Mouse (Mus musculus): ENCODE data around the gene Sh3bgrl2. TPM values are rescaled to one million over a fixed set of nuclear protein-coding genes. Genes with fewer than 3 reads are reported as not detected.

Gene Sh3bgrl2
- polyA plus RNA-seq, 1 experiment = not detected

GRCm38 (mm10) chr9:83646691-83647090, 98.6 kb downstream of the Sh3bgrl2 start:
- no peak overlapping the region for H3K27ac ChIP-seq (ENCODE audit: insufficient read depth, low read depth, low read length)
- H3K4me3 ChIP-seq (ENCODE audit: insufficient read depth, low read depth, low read length) = no peak overlapping the region
- no peaks in the 10 kb centered on the region for H3K4me1 ChIP-seq (ENCODE audit: control insufficient read depth, insufficient read depth, low read length)
- 85% methylated on average over 5 of the region's 5 CpGs for WGBS
- TF ChIP-seq POLR2A (IDR thresholded peaks at IDR 0.05; ENCODE audit: insufficient read depth, low read depth, low read length) (no peak), CTCF (IDR thresholded peaks at IDR 0.05; ENCODE audit: insufficient read depth, low read depth, low read length) (no peak)

DNA sequence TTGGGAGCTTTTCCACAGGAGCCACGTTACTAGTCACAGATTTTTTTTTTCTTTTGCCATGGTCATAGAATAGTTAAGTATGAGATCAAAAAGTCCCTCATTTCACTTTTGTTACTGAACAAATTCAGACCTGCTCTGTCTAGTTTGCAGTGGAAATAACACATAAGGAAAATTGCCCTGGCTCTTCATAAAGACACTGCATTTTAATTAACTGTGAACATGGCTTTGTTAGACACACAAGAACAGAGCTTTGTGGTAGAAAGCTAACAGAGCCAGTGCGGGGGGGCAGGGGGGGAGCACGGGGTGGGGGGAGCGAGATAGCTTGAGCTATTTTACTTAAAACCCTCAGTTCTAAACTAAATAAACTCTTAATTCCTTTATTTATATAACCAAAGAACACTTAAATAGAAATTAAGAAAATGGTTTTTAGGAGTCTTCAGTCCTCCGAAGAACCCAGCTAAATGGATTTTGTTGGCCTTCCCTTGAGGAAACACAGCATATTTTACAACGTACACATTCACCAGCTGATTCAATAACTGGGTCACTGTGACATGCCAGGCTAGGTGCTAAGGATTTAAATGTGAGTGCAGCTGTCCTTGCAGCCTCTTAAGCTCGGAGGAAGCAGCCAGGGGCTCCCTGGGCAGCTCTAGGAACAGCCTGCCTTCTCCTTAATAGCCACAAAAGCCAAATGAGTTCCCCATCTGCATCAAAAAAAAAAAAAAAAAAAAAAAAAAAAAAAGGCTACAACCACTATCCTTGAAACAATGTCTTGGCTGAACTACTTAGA, 100.0 kb downstream of the Sh3bgrl2 start:
- no peak overlapping the region for H3K4me3 ChIP-seq (ENCODE audit: insufficient read depth, low read depth, low read length)
- WGBS = 28% methylated on average over 7 of the region's 7 CpGs

DNA sequence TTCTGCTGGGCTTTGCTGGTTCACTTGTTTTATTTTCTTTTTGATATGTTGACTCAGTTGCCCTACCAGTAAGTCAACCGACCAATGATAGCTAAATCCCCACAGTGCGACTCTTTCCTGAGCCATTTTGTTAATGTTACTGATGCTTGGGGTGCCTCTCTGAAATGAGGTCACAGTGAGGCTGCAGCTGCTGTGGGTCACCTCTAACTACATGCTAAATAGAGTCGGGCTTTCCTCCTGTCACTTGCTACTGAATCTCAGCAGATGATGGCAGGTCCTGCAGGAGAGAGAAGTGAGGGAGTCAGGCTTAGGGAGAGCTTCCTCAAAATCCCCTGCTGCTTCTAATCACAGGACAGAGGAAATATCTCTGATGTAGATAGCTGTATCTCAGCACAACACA, 100.6 kb downstream of the Sh3bgrl2 start:
- no peak overlapping the region for H3K27ac ChIP-seq (ENCODE audit: insufficient read depth, low read depth, low read length)
- TF ChIP-seq POLR2A (IDR thresholded peaks at IDR 0.05; ENCODE audit: insufficient read depth, low read depth, low read length) = no peak
- no peak for TF ChIP-seq CTCF (IDR thresholded peaks at IDR 0.05; ENCODE audit: insufficient read depth, low read depth, low read length)
- WGBS = 39% methylated on average over 3 of the region's 3 CpGs

More for the DNA sequence above, 100.0 kb downstream of the Sh3bgrl2 start:
- TF ChIP-seq POLR2A (IDR thresholded peaks at IDR 0.05; ENCODE audit: insufficient read depth, low read depth, low read length) (no peak), CTCF (IDR thresholded peaks at IDR 0.05; ENCODE audit: insufficient read depth, low read depth, low read length) (no peak)
- no peaks in the 10 kb centered on the region for H3K4me1 ChIP-seq (ENCODE audit: control insufficient read depth, insufficient read depth, low read length)
- H3K27ac ChIP-seq (ENCODE audit: insufficient read depth, low read depth, low read length) = no peak overlapping the region; the same call in 1 of the 2 replicates

DNA sequence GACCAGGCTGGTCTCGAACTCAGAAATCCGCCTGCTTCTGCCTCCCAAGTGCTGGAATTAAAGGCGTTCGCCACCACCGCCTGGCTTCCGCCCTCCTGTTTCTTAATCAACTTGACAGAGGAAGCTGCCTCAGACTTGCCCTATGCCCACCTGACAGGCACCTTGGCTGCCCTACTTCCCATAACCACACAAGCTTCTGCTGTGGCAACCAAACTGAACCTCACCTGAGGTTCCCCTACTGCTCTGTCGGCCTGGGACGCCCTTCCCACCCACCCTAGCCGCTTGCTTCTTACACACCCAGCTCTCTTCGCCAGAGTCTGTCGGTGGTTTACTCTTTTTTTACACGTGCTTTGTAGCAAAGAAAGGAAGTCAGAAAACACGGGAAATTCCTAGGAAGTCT, 103.9 kb downstream of the Sh3bgrl2 start:
- 85% methylated on average over 13 of the region's 13 CpGs for WGBS
- TF ChIP-seq CTCF (IDR thresholded peaks at IDR 0.05; ENCODE audit: insufficient read depth, low read depth, low read length) (no peak), POLR2A (IDR thresholded peaks at IDR 0.05; ENCODE audit: insufficient read depth, low read depth, low read length) (no peak)
- no peak overlapping the region for H3K4me3 ChIP-seq (ENCODE audit: insufficient read depth, low read depth, low read length)
- H3K27ac ChIP-seq (ENCODE audit: insufficient read depth, low read depth, low read length) = no peak overlapping the region
- H3K4me1 ChIP-seq (ENCODE audit: control insufficient read depth, insufficient read depth, low read length) = no peaks in the 10 kb centered on the region

More for the DNA sequence above, 100.6 kb downstream of the Sh3bgrl2 start:
- no peak overlapping the region for H3K4me3 ChIP-seq (ENCODE audit: insufficient read depth, low read depth, low read length)
- no peaks in the 10 kb centered on the region for H3K4me1 ChIP-seq (ENCODE audit: control insufficient read depth, insufficient read depth, low read length)

DNA sequence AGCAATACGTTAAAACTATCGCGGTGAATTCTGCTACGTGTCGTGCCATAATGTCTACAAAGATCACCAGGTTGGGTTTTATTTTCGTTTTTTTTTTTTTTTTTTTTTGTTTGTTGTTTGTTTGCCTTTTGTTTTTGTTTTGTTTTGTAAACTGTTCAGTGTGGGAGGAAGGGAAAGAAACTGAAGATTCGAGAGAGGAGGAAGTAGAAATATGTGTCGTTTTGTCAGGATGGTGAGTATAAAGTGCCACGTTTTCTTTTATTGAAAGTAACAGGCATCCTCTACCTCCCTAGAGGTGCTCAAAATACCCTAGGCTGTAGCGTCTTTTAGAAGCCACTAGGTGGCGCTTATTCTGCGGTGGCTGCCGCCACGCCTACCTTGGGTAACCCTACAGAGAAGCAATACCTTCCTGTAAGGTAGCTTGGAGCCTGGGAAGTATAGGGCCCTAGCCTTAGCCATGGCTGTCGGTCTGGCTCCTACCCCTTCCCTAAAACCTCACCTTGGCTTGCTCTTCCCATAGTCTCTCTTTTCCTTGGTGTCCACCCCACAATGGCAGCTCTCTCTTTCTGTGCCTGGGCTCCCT, 104.6 kb downstream of the Sh3bgrl2 start:
- no peak overlapping the region for H3K27ac ChIP-seq (ENCODE audit: insufficient read depth, low read depth, low read length)
- WGBS = 35% methylated on average over 15 of the region's 15 CpGs
- H3K4me1 ChIP-seq (ENCODE audit: control insufficient read depth, insufficient read depth, low read length) = no peaks in the 10 kb centered on the region
- H3K4me3 ChIP-seq (ENCODE audit: insufficient read depth, low read depth, low read length) = no peak overlapping the region
- TF ChIP-seq POLR2A (IDR thresholded peaks at IDR 0.05; ENCODE audit: insufficient read depth, low read depth, low read length) = no peak
- no peak for TF ChIP-seq CTCF (IDR thresholded peaks at IDR 0.05; ENCODE audit: insufficient read depth, low read depth, low read length)

- WGBS = 55% methylated on average over 5 of the region's 5 CpGs
- TF ChIP-seq POLR2A (IDR thresholded peaks at IDR 0.05; ENCODE audit: insufficient read depth, low read depth, low read length) (no peak), CTCF (IDR thresholded peaks at IDR 0.05; ENCODE audit: insufficient read depth, low read depth, low read length) (no peak)
Measured at GRCm38 (mm10) chr9:83654601-83655000, 106.5 kb downstream of the Sh3bgrl2 start.

GRCm38 (mm10) chr9:83656960-83657651, 109.0 kb downstream of the Sh3bgrl2 start:
- TF ChIP-seq POLR2A (IDR thresholded peaks at IDR 0.05; ENCODE audit: insufficient read depth, low read depth, low read length) (no peak), CTCF (IDR thresholded peaks at IDR 0.05; ENCODE audit: insufficient read depth, low read depth, low read length) (no peak)
- H3K27ac ChIP-seq (ENCODE audit: insufficient read depth, low read depth, low read length) = no peak overlapping the region
- H3K4me1 ChIP-seq (ENCODE audit: control insufficient read depth, insufficient read depth, low read length) = no peaks in the 10 kb centered on the region
- 42% methylated on average over 8 of the region's 8 CpGs for WGBS
- no peak overlapping the region for H3K4me3 ChIP-seq (ENCODE audit: insufficient read depth, low read depth, low read length)

More at GRCm38 (mm10) chr9:83654601-83655000, 106.5 kb downstream of the Sh3bgrl2 start:
- Histone ChIP-seq H3K27ac (ENCODE audit: insufficient read depth, low read depth, low read length) (no peak overlapping the region), H3K4me1 (ENCODE audit: control insufficient read depth, insufficient read depth, low read length) (no peaks in the 10 kb centered on the region), H3K4me3 (ENCODE audit: insufficient read depth, low read depth, low read length) (no peak overlapping the region)

DNA sequence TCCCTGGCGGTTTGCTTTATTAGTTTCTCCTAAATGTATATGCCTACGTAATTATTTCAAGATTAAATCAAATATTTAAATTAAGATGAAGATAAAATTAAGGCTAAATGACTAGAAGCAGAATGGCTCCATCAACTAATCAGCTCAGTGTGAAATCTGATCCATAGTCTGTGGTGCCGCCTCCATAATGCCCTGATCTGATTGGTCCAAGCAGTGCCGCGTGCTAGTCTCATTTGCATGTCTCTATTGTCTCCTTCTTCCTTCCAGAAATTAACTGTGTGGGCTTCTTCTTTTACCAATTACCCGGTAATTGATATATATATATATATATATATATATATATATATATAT, 109.5 kb downstream of the Sh3bgrl2 start:
- TF ChIP-seq POLR2A (IDR thresholded peaks at IDR 0.05; ENCODE audit: insufficient read depth, low read depth, low read length) (no peak), CTCF (IDR thresholded peaks at IDR 0.05; ENCODE audit: insufficient read depth, low read depth, low read length) (no peak)
- Histone ChIP-seq H3K4me1 (ENCODE audit: control insufficient read depth, insufficient read depth, low read length) (no peaks in the 10 kb centered on the region), H3K27ac (ENCODE audit: insufficient read depth, low read depth, low read length) (no peak overlapping the region), H3K4me3 (ENCODE audit: insufficient read depth, low read depth, low read length) (no peak overlapping the region)
- WGBS = 51% methylated on average over 6 of the region's 6 CpGs

- WGBS = 96% methylated on average over 2 of the region's 2 CpGs
- Histone ChIP-seq H3K4me1 (ENCODE audit: control insufficient read depth, insufficient read depth, low read length) (no peaks in the 10 kb centered on the region), H3K27ac (ENCODE audit: insufficient read depth, low read depth, low read length) (no peak overlapping the region), H3K4me3 (ENCODE audit: insufficient read depth, low read depth, low read length) (no peak overlapping the region)
- TF ChIP-seq CTCF (IDR thresholded peaks at IDR 0.05; ENCODE audit: insufficient read depth, low read depth, low read length) = no peak
- TF ChIP-seq POLR2A (IDR thresholded peaks at IDR 0.05; ENCODE audit: insufficient read depth, low read depth, low read length) = no peak
Measured at GRCm38 (mm10) chr9:83659081-83659480, 111.0 kb downstream of the Sh3bgrl2 start.

Measured in olfactory bulb, adult 2 months (tissue).